Mouse (Mus musculus): ENCODE data around the gene Calm1. TPM values are rescaled to one million over a fixed set of nuclear protein-coding genes. Genes with fewer than 3 reads are reported as not detected.

The Calm1 gene
- total and polyA plus RNA-seq, 3 experiments = 524 to 3,339 (median 602) TPM

DNA sequence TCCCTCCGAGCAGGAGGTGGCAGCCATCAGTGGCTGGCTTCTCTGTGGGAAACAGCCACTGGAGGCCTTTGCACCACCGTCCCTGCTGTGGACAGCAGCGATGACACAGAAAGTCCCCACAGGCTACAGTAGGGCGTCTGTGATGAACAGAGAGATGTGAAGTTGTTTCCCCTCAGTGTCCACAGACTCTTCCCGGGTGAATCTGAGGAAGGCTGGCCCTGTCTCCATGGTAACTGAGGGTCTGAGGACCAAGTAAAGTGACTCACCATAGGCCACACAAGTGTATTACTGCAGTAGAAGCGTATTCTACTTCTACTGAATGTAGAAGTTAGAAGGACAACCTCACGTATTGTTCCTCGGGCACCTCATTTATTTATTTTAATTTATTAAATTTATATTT, 27.4 kb downstream of the Calm1 start:
- Histone ChIP-seq H3K36me3 (ENCODE audit: control insufficient read depth in 1 of 2, insufficient read depth in 2 of 2, low read length in 2 of 2) (no peaks in the 10 kb centered on the region), H3K9me3 (replicated peaks; ENCODE audit: insufficient read depth, low read length) (no peaks in the 10 kb centered on the region), H3K4me1 (ENCODE audit: control insufficient read depth in 1 of 2, insufficient read depth in 2 of 2, low read length in 2 of 2) (no peaks in the 10 kb centered on the region), H3K9ac (ENCODE audit: control insufficient read depth, low read depth, low read length, poor library complexity, severe bottlenecking) (no peak overlapping the region), H3K27ac (ENCODE audit: control insufficient read depth, low read depth, low read length) (no peak overlapping the region), H3K27me3 (ENCODE audit: control insufficient read depth in 1 of 2, insufficient read depth in 2 of 2, low read length in 2 of 2) (peaks cover 0 to 1% of the 10 kb centered on the region in 2 experiments; a peak in 3 of 4 replicates), H3K79me2 (ENCODE audit: control insufficient read depth, insufficient read depth, low read length, poor library complexity) (no peaks in the 10 kb centered on the region), H3K4me3 (ENCODE audit: control insufficient read depth in 1 of 2, insufficient read depth in 1 of 2, low read depth in 2 of 2, low read length in 2 of 2) (no peak overlapping the region)
- no peak for DNase-seq (ENCODE audit: low read depth, low spot score)
- TF ChIP-seq E2F4 (IDR thresholded peaks at IDR 0.05; ENCODE audit: borderline replicate concordance, low read depth, low read length) (no peak), MYB (IDR thresholded peaks at IDR 0.05; ENCODE audit: low read depth, low read length) (no peak), MAFK (IDR thresholded peaks at IDR 0.05; ENCODE audit: borderline replicate concordance, low read depth, low read length) (no peak), NRF1 (IDR thresholded peaks at IDR 0.05; ENCODE audit: insufficient read depth, low read depth, low read length, poor library complexity, severe bottlenecking) (no peak), ETS1 (IDR thresholded peaks at IDR 0.05; ENCODE audit: low read depth, low read length) (no peak), POLR2A (IDR thresholded peaks at IDR 0.05; ENCODE audit: control insufficient read depth in 1 of 2, insufficient read depth in 1 of 2, low read depth in 1 of 2, low read length in 2 of 2, poor library complexity in 1 of 2) (no peak), RCOR1 (IDR thresholded peaks at IDR 0.05; ENCODE audit: low read depth, low read length) (no peak), SMC3 (IDR thresholded peaks at IDR 0.05; ENCODE audit: low read depth, low read length) (no peak), RAD21 (IDR thresholded peaks at IDR 0.05; ENCODE audit: low read depth, low read length) (no peak), ZC3H11A (IDR thresholded peaks at IDR 0.05; ENCODE audit: low read depth, low read length) (no peak), TBP (IDR thresholded peaks at IDR 0.05; ENCODE audit: low read depth, low read length) (no peak), MXI1 (IDR thresholded peaks at IDR 0.05; ENCODE audit: low read depth, low read length) (no peak)

DNA sequence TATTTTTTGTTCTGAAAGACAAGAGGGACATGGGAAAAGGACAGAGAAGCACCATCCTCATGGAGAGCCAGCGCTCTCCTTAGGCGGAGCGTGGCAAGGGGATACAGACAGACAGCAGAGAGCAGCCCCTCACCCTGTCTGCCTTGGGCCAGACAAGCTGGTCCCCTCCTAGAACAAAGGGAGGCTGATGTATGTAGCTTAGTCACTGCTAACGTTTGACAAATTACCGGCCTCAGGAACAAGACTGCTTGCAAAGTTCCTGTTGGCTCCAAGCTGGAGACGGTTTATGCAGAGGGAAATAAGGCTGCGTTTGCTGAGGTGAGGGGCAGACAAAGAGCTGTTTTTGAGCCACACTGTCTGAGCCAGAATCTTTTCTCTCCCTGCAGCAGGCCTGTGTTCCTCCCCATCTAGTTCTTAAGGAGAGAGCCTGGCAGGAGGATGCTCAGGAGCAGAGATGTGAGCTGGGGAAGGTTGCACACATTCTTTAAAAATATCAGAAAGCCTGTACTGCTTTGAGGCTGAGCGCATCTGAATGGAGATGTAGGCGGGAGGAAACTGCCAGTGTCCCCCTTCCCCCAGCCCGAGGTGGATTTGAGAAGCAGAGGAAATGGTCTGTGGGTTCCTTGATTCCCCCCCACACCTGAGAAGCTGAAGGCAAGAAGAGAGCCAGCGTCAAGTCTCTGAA, 28.9 kb downstream of the Calm1 start:
- Histone ChIP-seq H3K27ac (ENCODE audit: control insufficient read depth, low read depth, low read length) (no peak overlapping the region), H3K79me2 (ENCODE audit: control insufficient read depth, insufficient read depth, low read length, poor library complexity) (no peaks in the 10 kb centered on the region)
- no peak for DNase-seq (ENCODE audit: low read depth, low spot score)

More for the DNA sequence above, 28.9 kb downstream of the Calm1 start:
- Histone ChIP-seq H3K27me3 (ENCODE audit: control insufficient read depth in 1 of 2, insufficient read depth in 2 of 2, low read length in 2 of 2) (peaks cover 0 to 1% of the 10 kb centered on the region in 2 experiments; a peak in 3 of 4 replicates), H3K9me3 (replicated peaks; ENCODE audit: insufficient read depth, low read length) (no peaks in the 10 kb centered on the region), H3K4me3 (ENCODE audit: control insufficient read depth in 1 of 2, insufficient read depth in 1 of 2, low read depth in 2 of 2, low read length in 2 of 2) (no peak overlapping the region), H3K9ac (ENCODE audit: control insufficient read depth, low read depth, low read length, poor library complexity, severe bottlenecking) (no peak overlapping the region), H3K36me3 (ENCODE audit: control insufficient read depth in 1 of 2, insufficient read depth in 2 of 2, low read length in 2 of 2) (no peaks in the 10 kb centered on the region), H3K4me1 (ENCODE audit: control insufficient read depth in 1 of 2, insufficient read depth in 2 of 2, low read length in 2 of 2) (no peaks in the 10 kb centered on the region)
- TF ChIP-seq MAX (IDR thresholded peaks at IDR 0.05; ENCODE audit: low read length) = no peak
- no peak for TF ChIP-seq ZKSCAN1 (IDR thresholded peaks at IDR 0.05; ENCODE audit: low read depth, low read length)
- TF ChIP-seq SIN3A (IDR thresholded peaks at IDR 0.05; ENCODE audit: low read length) = no peak
- no peak for TF ChIP-seq EP300 (IDR thresholded peaks at IDR 0.05; ENCODE audit: low read depth in 1 of 2, low read length in 2 of 2)
- no peak for TF ChIP-seq GATA1 (IDR thresholded peaks at IDR 0.05; ENCODE audit: low read depth, low read length)
- no peak for TF ChIP-seq MAFK (IDR thresholded peaks at IDR 0.05; ENCODE audit: borderline replicate concordance, low read depth, low read length)
- no peak for TF ChIP-seq MEF2A (IDR thresholded peaks at IDR 0.05; ENCODE audit: extremely low read depth, insufficient replicate concordance, low read depth, low read length, poor library complexity, severe bottlenecking)
- no peak for TF ChIP-seq MAZ (IDR thresholded peaks at IDR 0.05; ENCODE audit: low read depth, low read length)
- no peak for TF ChIP-seq TCF12 (IDR thresholded peaks at IDR 0.05; ENCODE audit: low read depth, low read length)
- no peak for TF ChIP-seq NRF1 (IDR thresholded peaks at IDR 0.05; ENCODE audit: insufficient read depth, low read depth, low read length, poor library complexity, severe bottlenecking)
- TF ChIP-seq CHD2 (IDR thresholded peaks at IDR 0.05; ENCODE audit: low read length) = no peak
- no peak for TF ChIP-seq HCFC1 (IDR thresholded peaks at IDR 0.05; ENCODE audit: low read depth, low read length)
- no peak for TF ChIP-seq GABPA (IDR thresholded peaks at IDR 0.05; ENCODE audit: low read depth, low read length)
- no peak for TF ChIP-seq E2F4 (IDR thresholded peaks at IDR 0.05; ENCODE audit: borderline replicate concordance, low read depth, low read length)
- no peak for TF ChIP-seq TAL1 (IDR thresholded peaks at IDR 0.05; ENCODE audit: low read length)

Data from MEL (cell line).